Mouse (Mus musculus): ENCODE data around the gene Celf2.

GRCm38 (mm10) chr2:7144871-7145270 is 364.5 kb downstream of the Celf2 start:
- TF ChIP-seq CTCF (IDR thresholded peaks at IDR 0.05; ENCODE audit: control insufficient read depth, insufficient read depth, insufficient replicate concordance, low read depth, low read length): no peak
- no peak for TF ChIP-seq POLR2A (IDR thresholded peaks at IDR 0.05; ENCODE audit: control insufficient read depth, low read depth, low read length)
